Mouse (Mus musculus) hindbrain, embryonic 15.5 days (tissue): ENCODE results near the gene Gm28035. TPM values are rescaled to one million over a fixed set of nuclear protein-coding genes. Genes with fewer than 3 reads are reported as not detected.
A peak's percentile ranks its signal among the peaks of the same experiment; 100 is the strongest.

ENCODE experiments used
- ATAC-seq: fragments of 200-750 bp; cut with Nextera tagmentation; 2 replicates; pipeline ENCODE4 v1.8.0; 2017; ENCODE audit warnings: low read depth, moderate number of reproducible peaks, moderate TSS enrichment; ENCODE audit not compliant: low FRiP score
- H3K27ac ChIP-seq: fragments of 300-500 bp; sonication (generic); replicated peaks from 2 replicates; pipeline ENCODE4 v1.5.1; 2015; ENCODE audit warnings: mild to moderate bottlenecking, inconsistent platforms
- H3K27me3 ChIP-seq: fragments of 300-500 bp; sonication (generic); 2 replicates; pipeline ENCODE4 v1.6.1; 2015; ENCODE audit warnings: control low read depth, inconsistent platforms
- H3K36me3 ChIP-seq: fragments of 300-500 bp; sonication (generic); 2 replicates; pipeline ENCODE4 v1.6.1; 2015; ENCODE audit warnings: control low read depth, inconsistent platforms
- H3K4me1 ChIP-seq: fragments of 300-500 bp; sonication (generic); replicated peaks from 2 replicates; pipeline ENCODE4 v1.6.1; 2015; ENCODE audit warnings: control low read depth, inconsistent platforms
- H3K4me2 ChIP-seq: fragments of 300-500 bp; sonication (generic); 2 replicates; pipeline ENCODE4 v1.6.1; 2015; ENCODE audit warnings: moderate library complexity, mild to moderate bottlenecking, inconsistent platforms
- H3K4me3 ChIP-seq: fragments of 300-500 bp; sonication (generic); 2 replicates; pipeline ENCODE4 v1.5.1; 2015; ENCODE audit warnings: mild to moderate bottlenecking, inconsistent platforms
- H3K9ac ChIP-seq: fragments of 300-500 bp; sonication (generic); 2 replicates; pipeline ENCODE4 v1.6.1; 2015; ENCODE audit warnings: inconsistent platforms
- H3K9me3 ChIP-seq: fragments of 300-500 bp; sonication (generic); 2 replicates; pipeline ENCODE4 v1.6.1; 2016; ENCODE audit warnings: control low read depth, inconsistent platforms
- WGBS: fragments of 180-500 bp; shearing (Covaris S2); methylation state at CpG from one replicate; pipeline ENCODE4 v1.1.7; 2015; 5-methylcytosine and 5-hydroxymethylcytosine counted together
- polyA plus RNA-seq: library from polyadenylated mRNA; unstranded; fragments of >200 nt; fragmentation: Nextera tagmentation; extraction: Ambion mirVana; gene quantifications from 2 replicates; pipeline ENCODE4 v1.2.1, GENCODE M21; 2015

Gm28035 gene
- polyA plus RNA-seq, 1 experiment from 2014 or later = 0.26 TPM

DNA sequence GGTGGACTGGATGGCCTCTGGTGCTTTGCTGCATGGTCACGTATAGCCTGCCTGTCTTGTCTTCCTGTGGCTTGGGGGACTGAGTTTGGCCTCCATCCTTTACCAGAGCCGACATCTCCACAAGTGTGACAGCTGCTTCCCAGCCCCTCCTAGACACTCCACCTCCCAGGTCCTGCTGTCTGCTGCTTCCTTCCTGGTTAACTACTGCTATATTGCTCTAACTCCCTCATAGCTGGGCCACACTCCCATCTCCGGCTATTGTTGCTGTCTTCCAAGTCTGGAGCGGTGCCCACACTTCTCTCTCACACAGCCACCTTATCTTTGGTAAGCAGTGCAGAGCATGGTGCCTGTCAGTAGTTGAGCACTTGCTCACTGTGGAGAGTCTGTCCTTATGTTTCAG, 590 bp upstream of the Gm28035 start:
- WGBS = 88% methylated on average over 4 of the region's 4 CpGs
- Histone ChIP-seq H3K4me1 (peaks cover 41% of the 10 kb centered on the region), H3K9ac (no peak overlapping the region), H3K27ac (no peak overlapping the region), H3K4me2 (peak overlapping the region; percentile 87), H3K27me3 (no peaks in the 10 kb centered on the region), H3K36me3 (peaks cover 24% of the 10 kb centered on the region), H3K4me3 (no peak overlapping the region), H3K9me3 (no peaks in the 10 kb centered on the region)
- no peak for ATAC-seq

DNA sequence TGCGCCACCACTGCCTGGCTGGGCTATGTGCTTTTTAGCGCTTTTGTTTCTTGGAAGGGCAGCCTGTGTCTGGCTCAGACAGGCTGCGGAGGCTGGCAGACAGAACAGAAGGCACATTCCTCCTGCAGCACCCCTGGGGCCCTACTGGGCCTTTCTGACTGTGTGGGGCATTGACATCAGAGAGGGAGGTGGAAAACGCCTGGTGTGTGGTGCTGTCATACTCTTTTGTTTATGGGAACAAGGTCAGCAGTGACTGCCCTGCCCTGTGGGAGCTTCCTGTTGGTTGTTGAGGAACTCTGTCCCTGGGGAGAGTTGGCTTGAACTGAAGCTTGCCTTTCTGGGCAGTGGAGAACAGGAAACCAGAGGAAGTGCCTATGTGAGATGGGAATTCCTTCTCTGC, 2.1 kb downstream of the Gm28035 start:
- Histone ChIP-seq H3K36me3 (peaks cover 24% of the 10 kb centered on the region), H3K4me3 (no peak overlapping the region), H3K27ac (peak overlapping the region; percentile 18; the same call in 1 of the 2 replicates), H3K9ac (no peak overlapping the region), H3K9me3 (no peaks in the 10 kb centered on the region), H3K4me1 (peaks cover 33% of the 10 kb centered on the region), H3K27me3 (no peaks in the 10 kb centered on the region), H3K4me2 (no peak overlapping the region)
- ATAC-seq = no peak
- 26% methylated on average over 4 of the region's 4 CpGs for WGBS

DNA sequence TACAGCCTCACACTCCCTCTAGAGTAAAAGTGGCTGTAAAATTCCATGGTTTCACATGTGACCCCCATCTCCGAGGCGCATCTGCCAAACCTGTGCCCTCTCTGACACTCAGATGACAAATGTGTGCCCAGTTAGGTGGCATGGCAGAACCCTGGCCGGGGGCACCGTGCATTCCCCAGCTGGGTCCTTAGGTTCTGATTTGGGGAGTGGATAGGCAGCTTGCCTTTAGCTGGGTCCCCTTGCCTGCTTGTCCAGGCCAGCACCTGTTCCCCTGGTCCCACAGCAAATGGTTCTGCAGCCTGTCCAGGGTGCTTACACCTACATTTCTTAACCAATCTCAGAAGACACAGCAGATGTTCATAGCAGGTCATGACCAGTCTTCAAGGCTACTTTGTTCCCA, 3.0 kb downstream of the Gm28035 start:
- peaks cover 27% of the 10 kb centered on the region for H3K36me3 ChIP-seq
- H3K4me2 ChIP-seq = no peak overlapping the region

GRCm38 (mm10) chr2:30244595-30245178, 4.3 kb downstream of the Gm28035 start:
- Histone ChIP-seq H3K4me2 (no peak overlapping the region), H3K36me3 (peaks cover 31% of the 10 kb centered on the region), H3K27me3 (no peaks in the 10 kb centered on the region), H3K4me1 (peaks cover 17% of the 10 kb centered on the region), H3K9me3 (no peaks in the 10 kb centered on the region), H3K27ac (no peak overlapping the region), H3K9ac (no peak overlapping the region), H3K4me3 (no peak overlapping the region)
- no peak for ATAC-seq
- WGBS = 83% methylated on average over 7 of the region's 7 CpGs

More for the DNA sequence above, 3.0 kb downstream of the Gm28035 start:
- Histone ChIP-seq H3K27ac (no peak overlapping the region), H3K9ac (no peak overlapping the region), H3K4me3 (no peak overlapping the region), H3K27me3 (no peaks in the 10 kb centered on the region), H3K4me1 (peaks cover 30% of the 10 kb centered on the region), H3K9me3 (no peaks in the 10 kb centered on the region)
- 92% methylated on average over 4 of the region's 4 CpGs for whole genome bisulfite sequencing
- no peak for ATAC-seq

DNA sequence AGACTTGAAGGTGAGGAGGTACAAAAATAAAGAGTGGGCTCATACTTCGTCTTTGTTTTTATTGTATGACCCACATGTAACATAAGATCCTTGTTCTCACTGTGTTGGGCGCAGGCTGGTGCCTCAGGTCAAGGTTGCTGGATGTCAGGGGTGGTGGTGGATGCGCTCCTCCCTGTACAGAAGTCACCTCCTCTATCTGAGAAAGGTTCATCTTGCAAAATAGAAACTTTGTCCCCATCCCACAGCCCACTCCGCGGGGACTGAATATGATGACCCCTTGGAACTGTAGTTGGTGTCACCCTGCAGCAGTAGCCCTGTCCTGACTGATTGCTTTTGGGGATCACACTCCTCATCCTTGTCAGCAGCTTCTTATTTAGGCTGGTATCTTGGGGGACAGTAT, 6.7 kb downstream of the Gm28035 start:
- Histone ChIP-seq H3K4me3 (no peak overlapping the region), H3K4me2 (no peak overlapping the region), H3K9me3 (no peaks in the 10 kb centered on the region), H3K36me3 (peaks cover 16% of the 10 kb centered on the region), H3K27ac (no peak overlapping the region), H3K4me1 (peaks cover 14% of the 10 kb centered on the region; the same call in 1 of the 2 replicates), H3K27me3 (no peaks in the 10 kb centered on the region), H3K9ac (no peak overlapping the region)
- ATAC-seq = no peak
- WGBS = 92% methylated on average over 5 of the region's 5 CpGs

- WGBS = 64% methylated on average over 4 of the region's 4 CpGs
- H3K4me1 ChIP-seq = peaks cover 9% of the 10 kb centered on the region; the same call in 1 of the 2 replicates
- no peak overlapping the region for H3K4me2 ChIP-seq
- no peaks in the 10 kb centered on the region for H3K9me3 ChIP-seq
- no peak overlapping the region for H3K27ac ChIP-seq
- no peak overlapping the region for H3K9ac ChIP-seq
- no peaks in the 10 kb centered on the region for H3K27me3 ChIP-seq
- no peak for ATAC-seq
- peaks cover 15% of the 10 kb centered on the region for H3K36me3 ChIP-seq
- H3K4me3 ChIP-seq = no peak overlapping the region
Measured at GRCm38 (mm10) chr2:30247681-30248080, 7.3 kb downstream of the Gm28035 start.

- ATAC-seq = no peak
- Histone ChIP-seq H3K4me3 (no peak overlapping the region), H3K4me1 (peaks cover 2% of the 10 kb centered on the region; the same call in 1 of the 2 replicates), H3K27ac (no peak overlapping the region), H3K9me3 (no peaks in the 10 kb centered on the region), H3K36me3 (peaks cover 8% of the 10 kb centered on the region; the same call in 1 of the 2 replicates), H3K9ac (no peak overlapping the region), H3K4me2 (no peak overlapping the region), H3K27me3 (no peaks in the 10 kb centered on the region)
- 96% methylated on average over 3 of the region's 3 CpGs for WGBS
Measured at GRCm38 (mm10) chr2:30249182-30249581, 8.8 kb downstream of the Gm28035 start.

DNA sequence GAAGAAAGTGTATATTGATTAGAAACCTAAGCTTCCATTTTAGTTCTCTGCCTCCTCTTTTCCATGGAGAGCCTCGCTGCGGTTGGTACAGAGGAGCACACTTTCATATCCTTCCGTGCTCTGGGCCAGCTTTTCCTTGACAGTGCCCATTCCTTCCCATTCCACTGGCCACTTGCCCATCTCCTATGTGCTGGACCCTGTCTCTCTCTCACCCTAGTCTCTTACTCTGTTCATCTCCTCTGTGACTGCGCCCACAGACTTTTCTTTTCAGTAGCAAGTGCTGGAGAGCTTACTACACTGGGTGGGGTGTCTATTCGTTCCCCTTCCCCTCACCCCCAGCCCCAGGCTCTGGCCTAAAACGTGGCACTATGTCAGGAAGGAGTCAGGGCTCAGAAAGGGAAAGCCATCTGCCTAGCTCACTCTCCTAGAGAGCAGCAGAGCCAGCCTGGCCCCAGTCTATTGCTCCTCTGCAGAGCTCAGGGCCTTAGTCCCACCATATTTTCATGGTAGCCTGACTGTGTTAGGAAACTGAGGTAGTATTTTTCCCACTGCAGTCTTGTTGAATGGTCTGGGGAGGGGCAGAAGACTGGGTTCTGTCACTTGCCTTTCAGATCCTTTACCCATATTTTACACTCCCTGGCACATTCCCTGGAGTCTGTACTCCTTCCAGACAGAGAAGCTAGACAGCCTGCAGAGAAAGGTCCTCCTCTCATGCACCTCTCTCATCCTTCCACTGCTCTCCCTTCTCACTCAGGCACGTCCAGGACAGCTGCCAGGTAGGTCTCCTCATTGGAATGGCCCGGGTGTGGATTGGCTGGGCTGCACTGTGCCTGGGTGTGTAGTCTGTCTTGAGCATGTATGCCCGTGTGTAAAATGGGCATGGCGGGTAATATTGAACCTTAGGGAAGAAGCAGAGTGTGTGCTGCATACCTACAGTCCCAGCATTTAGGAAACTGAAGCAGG, 10.1 kb downstream of the Gm28035 start:
- Histone ChIP-seq H3K27ac (no peak overlapping the region), H3K9ac (no peak overlapping the region), H3K27me3 (no peaks in the 10 kb centered on the region), H3K4me3 (no peak overlapping the region), H3K4me1 (peaks cover 2% of the 10 kb centered on the region; the same call in 1 of the 2 replicates), H3K9me3 (no peaks in the 10 kb centered on the region), H3K36me3 (peaks cover 15% of the 10 kb centered on the region), H3K4me2 (no peak overlapping the region)
- WGBS = 90% methylated on average over 10 of the region's 10 CpGs
- ATAC-seq = no peak

- WGBS = 90% methylated on average over 5 of the region's 5 CpGs
- H3K9ac ChIP-seq = no peak overlapping the region
- H3K9me3 ChIP-seq = no peaks in the 10 kb centered on the region
- no peaks in the 10 kb centered on the region for H3K27me3 ChIP-seq
- H3K36me3 ChIP-seq = peaks cover 26% of the 10 kb centered on the region
- H3K4me3 ChIP-seq = no peak overlapping the region
- H3K27ac ChIP-seq = no peak overlapping the region
- H3K4me1 ChIP-seq = peaks cover 2% of the 10 kb centered on the region; the same call in 1 of the 2 replicates
- no peak for ATAC-seq
- no peak overlapping the region for H3K4me2 ChIP-seq
Measured at GRCm38 (mm10) chr2:30251417-30252104, 11.2 kb downstream of the Gm28035 start.

DNA sequence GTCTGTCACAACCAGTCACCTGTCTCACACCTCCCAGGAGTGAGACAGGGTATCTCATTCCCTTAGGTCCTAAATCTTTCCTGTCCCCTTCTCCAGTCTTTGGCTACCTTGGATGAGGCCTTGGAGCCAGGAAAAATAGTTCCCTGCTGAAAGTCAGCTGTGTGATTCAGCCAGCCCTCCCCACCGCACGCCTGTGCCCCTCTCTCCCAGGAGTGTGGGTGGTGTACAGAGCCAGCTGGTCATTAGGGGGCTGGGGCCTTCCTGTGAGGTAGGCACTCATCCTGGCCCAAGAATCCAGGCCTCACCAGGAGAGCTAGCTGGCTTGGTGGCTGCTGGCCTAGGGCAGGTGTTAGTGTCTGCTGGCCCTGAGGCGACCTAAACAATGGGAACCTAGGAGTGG, 12.2 kb downstream of the Gm28035 start:
- Histone ChIP-seq H3K27ac (no peak overlapping the region), H3K36me3 (peaks cover 36% of the 10 kb centered on the region), H3K9ac (no peak overlapping the region), H3K27me3 (no peaks in the 10 kb centered on the region), H3K4me2 (no peak overlapping the region), H3K9me3 (no peaks in the 10 kb centered on the region), H3K4me3 (no peak overlapping the region), H3K4me1 (peaks cover 2% of the 10 kb centered on the region; the same call in 1 of the 2 replicates)
- 65% methylated on average over 3 of the region's 3 CpGs for WGBS
- ATAC-seq = no peak

DNA sequence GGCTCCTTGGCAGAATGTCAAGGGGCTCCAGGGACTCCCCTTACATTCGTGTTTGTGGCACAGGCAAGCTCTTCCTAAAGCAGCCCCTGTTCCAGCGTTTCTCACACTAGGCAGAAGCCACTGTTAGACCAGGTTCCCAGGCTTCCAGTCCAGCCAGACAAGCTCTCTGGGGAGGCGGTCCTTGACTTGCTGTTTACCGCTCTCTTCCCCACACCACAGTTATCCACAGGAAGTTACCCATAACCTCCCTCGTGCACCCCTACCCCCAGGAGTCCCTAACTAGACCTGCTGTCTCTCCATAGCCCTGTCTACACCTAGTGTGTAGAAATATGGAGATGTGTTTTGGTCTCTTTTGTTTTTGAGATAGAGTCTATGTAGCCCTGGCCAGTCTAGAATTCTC, 13.4 kb downstream of the Gm28035 start:
- Histone ChIP-seq H3K4me3 (no peak overlapping the region), H3K4me2 (no peak overlapping the region), H3K9ac (no peak overlapping the region), H3K27me3 (no peaks in the 10 kb centered on the region), H3K27ac (no peak overlapping the region), H3K4me1 (peaks cover 2% of the 10 kb centered on the region; the same call in 1 of the 2 replicates), H3K9me3 (no peaks in the 10 kb centered on the region), H3K36me3 (peaks cover 43% of the 10 kb centered on the region)
- no peak for ATAC-seq
- WGBS = 86% methylated on average over 5 of the region's 5 CpGs
